Mouse (Mus musculus): ENCODE measurements at regions not wholly inside any gene's neighbourhood (a gene's known extent, or its start where the extent isn't known, plus 50 kb on each side); places are given as distances from the start of the nearest gene placed in this dataset.
A peak's percentile ranks its signal among the peaks of the same experiment; 100 is the strongest.

DNA sequence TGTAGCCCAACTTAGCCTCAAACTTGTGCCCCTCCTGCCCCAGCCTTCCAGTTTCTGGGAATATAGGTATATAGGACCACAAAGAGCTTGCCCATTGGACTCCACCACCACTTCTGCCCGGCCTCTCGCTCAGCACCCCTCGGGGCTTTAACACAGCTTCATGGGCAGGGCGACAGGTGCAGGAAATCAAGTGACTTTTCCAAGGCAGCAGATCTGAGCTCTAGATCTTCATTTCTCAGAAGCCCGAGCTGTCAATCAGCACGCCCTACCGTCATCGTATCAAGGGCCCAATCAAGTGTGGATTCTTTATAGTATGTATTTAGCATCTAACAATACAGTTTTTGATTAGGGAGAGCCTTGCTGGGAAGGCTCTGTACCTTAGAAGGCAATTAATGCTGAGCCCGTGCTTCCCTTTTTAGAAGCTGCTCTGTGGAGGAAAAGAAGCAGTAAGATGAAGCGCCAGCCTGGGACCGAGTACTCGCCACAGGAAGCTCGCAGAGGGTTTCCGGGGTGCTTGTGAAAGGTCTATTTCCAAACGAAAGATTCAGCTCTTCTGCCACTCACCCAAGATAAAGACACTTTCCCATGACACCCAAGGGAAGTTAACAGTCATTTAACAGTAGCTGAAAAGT lies 56.9 kb upstream of the E2f3 start:
- DNase-seq (ENCODE audit: low read depth) = no peak

DNA sequence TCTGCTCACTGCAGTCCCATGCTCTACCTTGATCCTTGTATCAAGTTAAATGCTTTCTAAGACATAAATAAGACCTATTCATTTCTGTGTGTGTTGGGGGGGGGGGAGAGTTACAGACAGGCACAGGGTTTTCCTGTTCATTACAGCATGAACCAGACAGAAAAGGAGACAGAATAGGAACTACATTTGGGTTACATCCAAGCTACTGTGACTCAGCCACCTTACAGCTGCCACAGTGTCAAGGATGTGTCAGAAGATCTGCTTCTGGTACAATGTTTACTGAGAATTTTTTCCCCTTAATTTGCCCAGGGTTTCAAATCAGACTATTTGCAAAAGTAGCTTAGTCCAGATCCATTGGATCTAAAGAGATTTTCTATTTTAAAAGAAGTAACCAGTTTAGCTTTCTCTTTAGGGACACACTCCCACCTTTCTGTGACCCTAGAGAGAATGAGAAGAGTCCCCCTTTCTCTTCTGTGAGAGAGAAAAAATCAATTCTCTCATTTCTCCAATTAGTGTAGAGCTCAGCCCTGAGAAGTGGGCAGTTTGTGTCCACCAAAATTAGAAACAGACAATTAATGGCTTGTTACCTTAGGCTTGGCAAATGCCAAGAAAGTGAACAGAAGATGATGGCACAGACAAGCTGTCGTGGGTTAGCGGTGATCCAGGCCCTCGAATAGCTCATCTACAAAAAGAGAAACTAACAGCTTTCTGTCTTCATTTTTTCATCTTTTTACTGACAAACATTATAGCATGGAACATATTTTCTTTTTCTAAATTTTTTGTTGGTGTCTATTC lies 55.8 kb upstream of the E2f3 start:
- no peak for DNase-seq (ENCODE audit: low read depth)

DNA sequence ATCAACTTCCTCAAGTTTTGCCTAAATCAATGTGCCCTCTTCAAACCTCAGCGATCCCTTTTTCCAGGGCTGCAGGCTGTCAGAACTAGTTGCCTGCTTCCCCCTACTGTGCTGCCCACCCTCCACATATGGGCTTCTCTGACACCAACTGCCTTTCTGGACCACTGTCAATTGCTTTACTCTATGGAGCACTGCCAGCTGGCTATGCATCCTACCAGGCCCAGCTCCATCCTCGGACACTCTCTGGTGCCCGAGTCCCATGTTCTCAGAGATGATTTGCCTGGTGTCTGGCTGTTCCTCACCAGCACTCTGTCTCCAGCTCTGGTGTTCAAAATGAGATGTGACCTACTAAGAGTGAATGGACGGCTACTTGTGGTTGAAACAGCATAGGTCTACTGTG lies 54.4 kb upstream of the E2f3 start:
- no peak for DNase-seq (ENCODE audit: low read depth)

DNA sequence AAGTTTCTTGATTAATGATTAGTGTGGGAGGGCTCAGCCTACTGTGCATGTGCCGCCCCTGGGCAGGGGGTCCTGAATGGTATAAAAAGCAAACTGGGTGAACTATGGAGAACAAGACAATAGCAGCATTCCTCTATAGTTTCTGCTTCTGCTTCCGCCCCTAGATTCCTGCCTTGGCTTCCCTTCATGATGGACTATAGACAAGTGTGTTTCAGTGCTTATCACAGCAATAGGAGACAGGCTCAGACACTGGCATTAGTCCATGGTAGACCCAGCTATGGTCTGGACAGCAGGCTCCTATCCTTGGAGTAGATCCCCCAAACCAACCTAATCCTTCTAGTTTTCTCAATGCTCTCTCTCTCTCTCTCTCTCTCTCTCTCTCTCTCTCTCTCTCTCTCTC lies 53.9 kb upstream of the E2f3 start:
- DNase-seq (ENCODE audit: low read depth) = no peak

DNA sequence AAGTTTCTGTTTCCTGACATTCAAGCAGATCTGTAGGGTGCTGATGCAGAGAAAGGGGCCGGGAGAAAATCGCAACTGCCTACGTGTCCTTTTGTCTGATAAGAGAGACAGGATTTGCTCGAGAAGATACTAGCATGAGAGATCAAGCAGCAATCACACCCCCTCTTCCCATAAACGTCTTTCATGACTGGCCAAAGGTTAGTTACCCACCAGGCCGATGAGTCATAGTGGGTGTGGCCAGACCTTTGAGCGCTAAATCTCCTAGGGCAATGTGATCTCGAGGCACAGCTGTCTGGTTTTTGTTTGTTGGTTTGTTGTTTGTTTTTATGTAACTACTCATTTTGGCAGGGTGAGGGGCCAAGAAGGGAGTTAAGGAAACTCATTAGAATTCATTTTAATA lies 50.7 kb upstream of the E2f3 start:
- peak; percentile 4 for DNase-seq (ENCODE audit: low read depth)

DNA sequence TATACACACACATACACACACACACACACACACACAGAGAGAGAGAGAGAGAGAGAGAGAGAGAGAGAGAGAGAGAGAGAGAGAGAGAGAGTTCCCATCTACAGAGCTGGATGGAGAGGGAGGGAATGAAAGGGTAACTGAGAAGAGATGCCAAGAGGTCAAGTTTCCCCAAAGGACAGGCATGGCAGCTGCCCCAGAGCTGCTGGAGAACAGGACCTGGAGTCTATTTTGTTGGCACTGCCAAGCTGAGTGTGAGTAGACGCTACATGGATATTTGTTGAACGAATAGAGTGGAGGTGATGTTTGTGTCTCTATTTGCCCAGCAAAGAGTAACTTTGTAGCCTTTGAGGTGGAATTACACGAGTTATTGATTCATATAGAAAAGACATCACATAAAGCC lies 50.2 kb upstream of the E2f3 start:
- DNase-seq (ENCODE audit: low read depth) = no peak

Measured in c-Kit-positive CD71-positive TER-119-negative erythroid progenitor cells, embryonic 14.5 days (primary cell).